Mouse (Mus musculus) testis, adult 2 months (tissue): ENCODE results near the gene Gngt1. TPM values are rescaled to one million over a fixed set of nuclear protein-coding genes. Genes with fewer than 3 reads are reported as not detected.

Experiments
- H3K27ac ChIP-seq: fragments of 200-500 bp; 2 replicates; pipeline ENCODE4 v1.5.1; 2012; ENCODE audit warnings: low read depth, low read length; ENCODE audit not compliant: control insufficient read depth, insufficient read depth
- H3K27me3 ChIP-seq: fragments of 200-500 bp; 2 replicates; pipeline ENCODE4 v1.6.1; 2012; ENCODE audit warnings: mild to moderate bottlenecking, low read length, moderate library complexity; ENCODE audit not compliant: control insufficient read depth, insufficient read depth
- H3K36me3 ChIP-seq: fragments of 200-500 bp; 2 replicates; pipeline ENCODE4 v1.6.1; 2012; ENCODE audit warnings: mild to moderate bottlenecking, low read length; ENCODE audit not compliant: control insufficient read depth, insufficient read depth
- H3K4me1 ChIP-seq: fragments of 200-500 bp; 2 replicates; pipeline ENCODE4 v1.6.1; 2012; ENCODE audit warnings: low read length; ENCODE audit not compliant: control insufficient read depth, insufficient read depth
- H3K4me3 ChIP-seq: fragments of 200-500 bp; 2 replicates; pipeline ENCODE4 v1.5.1; 2012; ENCODE audit warnings: low read depth, mild to moderate bottlenecking, low read length, moderate library complexity, mixed read lengths; ENCODE audit not compliant: control insufficient read depth
- CTCF ChIP-seq: fragments of 200-500 bp; IDR thresholded peaks from 2 replicates; pipeline ENCODE4 v1.5.1; 2012; ENCODE audit warnings: low read depth, mild to moderate bottlenecking, inconsistent platforms, low read length, moderate library complexity; ENCODE audit not compliant: control insufficient read depth, insufficient read depth, insufficient replicate concordance
- POLR2A ChIP-seq: fragments of 200-500 bp; IDR thresholded peaks from 2 replicates; pipeline ENCODE4 v1.6.1; 2012; ENCODE audit warnings: low read depth, mild to moderate bottlenecking, inconsistent platforms, low read length, moderate library complexity; ENCODE audit not compliant: control insufficient read depth
- polyA plus RNA-seq: library from polyadenylated mRNA; depleted of rRNA; stranded (reverse); fragments of >200 nt; gene quantifications from 2 replicates; pipeline ENCODE4 v1.2.3, GENCODE M21; 2012

Gene Gngt1
- polyA plus RNA-seq, 1 experiment, result not detected

DNA sequence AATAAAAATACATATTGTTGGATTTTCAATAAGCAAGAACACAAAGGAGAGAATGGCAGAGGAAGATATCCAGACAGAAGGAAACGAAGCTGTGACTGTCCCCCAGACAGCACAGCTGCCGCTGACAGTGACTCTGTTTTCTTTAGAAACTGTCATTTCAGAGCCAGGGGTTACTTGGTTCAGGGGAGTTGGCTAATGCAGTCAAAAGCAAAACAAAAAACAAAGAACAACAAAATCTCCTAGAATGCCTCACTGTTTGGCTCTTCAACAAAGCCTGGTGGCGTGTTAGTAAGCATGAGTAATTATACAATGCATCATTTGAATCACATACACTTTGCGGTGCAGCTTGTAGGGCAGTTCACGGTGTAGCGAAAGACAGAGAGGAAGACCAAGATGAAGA is 5.7 kb downstream of the Gngt1 start:
- Histone ChIP-seq H3K4me1 (no peaks in the 10 kb centered on the region; the same call in 1 of the 2 replicates), H3K27me3 (no peaks in the 10 kb centered on the region), H3K36me3 (no peaks in the 10 kb centered on the region), H3K27ac (no peak overlapping the region), H3K4me3 (no peak overlapping the region)
- no peak for TF ChIP-seq CTCF
- no peak for TF ChIP-seq POLR2A

DNA sequence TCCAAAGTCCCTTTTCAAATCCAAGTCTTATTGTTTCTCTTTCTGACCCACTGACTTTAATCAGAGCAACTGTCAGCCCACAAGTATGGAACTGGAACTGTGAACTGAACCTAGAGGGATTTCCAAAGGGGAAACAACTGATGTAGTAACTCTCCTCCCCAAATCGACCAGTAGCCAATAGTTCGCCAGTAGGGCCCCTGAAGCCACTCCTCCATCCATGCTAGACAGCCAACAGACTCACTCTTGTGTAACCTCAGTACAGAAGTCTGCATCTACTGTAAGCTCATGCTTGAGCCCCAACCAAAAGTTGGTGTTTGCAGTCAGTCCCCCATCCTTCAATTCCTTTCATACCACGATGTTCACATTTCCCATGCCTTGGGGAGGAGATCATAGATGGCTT is 7.1 kb downstream of the Gngt1 start:
- Histone ChIP-seq H3K27me3 (no peaks in the 10 kb centered on the region), H3K4me3 (no peak overlapping the region), H3K36me3 (no peaks in the 10 kb centered on the region), H3K4me1 (no peaks in the 10 kb centered on the region; the same call in 1 of the 2 replicates), H3K27ac (no peak overlapping the region)
- TF ChIP-seq CTCF (no peak), POLR2A (no peak)

DNA sequence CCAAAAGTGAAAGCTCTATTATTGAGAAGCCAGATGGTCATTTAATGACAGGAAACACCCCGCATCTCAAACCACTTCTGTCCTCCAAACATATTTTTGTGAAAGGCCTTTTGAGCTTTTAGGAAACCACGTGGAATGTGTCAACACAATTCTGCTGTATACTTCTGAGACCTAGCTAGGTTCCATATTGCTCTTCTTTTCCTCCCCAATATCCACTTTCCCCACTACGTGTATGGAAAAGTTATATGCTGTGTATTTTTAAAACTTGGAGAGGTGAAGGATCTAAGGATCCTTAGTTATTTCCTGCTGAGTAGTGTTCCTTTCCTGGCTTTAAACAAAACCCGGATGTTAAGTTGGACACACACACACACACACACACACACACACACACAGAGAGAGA is 9.9 kb downstream of the Gngt1 start:
- H3K4me1 ChIP-seq, result no peaks in the 10 kb centered on the region; the same call in 1 of the 2 replicates
- TF ChIP-seq CTCF, result no peak
- no peak for TF ChIP-seq POLR2A
- H3K4me3 ChIP-seq, result no peak overlapping the region; the same call in 1 of the 2 replicates
- H3K27ac ChIP-seq, result no peak overlapping the region
- H3K27me3 ChIP-seq, result no peaks in the 10 kb centered on the region
- H3K36me3 ChIP-seq, result no peaks in the 10 kb centered on the region

DNA sequence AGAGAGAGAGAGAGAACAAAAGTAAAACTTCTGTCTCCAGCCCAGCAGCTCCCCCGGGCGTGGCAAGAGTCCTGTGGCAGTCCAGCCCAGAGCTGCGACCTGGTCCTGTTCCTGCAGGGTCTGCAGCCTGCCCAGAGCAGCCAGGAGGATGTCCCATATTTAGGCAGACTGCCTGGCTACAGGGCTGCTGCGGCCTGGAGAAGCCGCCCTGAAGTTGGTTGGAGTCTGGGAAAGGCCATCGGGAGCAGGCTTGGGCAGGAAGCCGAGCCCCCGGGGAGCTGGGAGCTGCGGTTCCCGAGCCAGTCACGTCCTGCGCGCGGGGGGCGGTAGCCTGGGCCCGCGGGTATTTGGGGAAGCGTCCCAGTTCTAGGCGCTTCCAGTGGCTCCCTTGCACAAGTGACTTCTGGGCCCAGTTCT is 10.3 kb downstream of the Gngt1 start, which contains the start of gene Gng11:
Gene Gng11 (plus strand): TSS at position 15 of the 417 bp plus-strand sequence.
- no peak within 1 kb of the TSS; the same call in 1 of the 2 replicates for H3K27ac ChIP-seq
- H3K27me3 ChIP-seq, result no peaks in the 10 kb centered on the region
- H3K4me3 ChIP-seq, result peak within 1 kb of the TSS; percentile 56
- TF ChIP-seq POLR2A (no peak), CTCF (no peak)
- no peaks in the 10 kb centered on the region; the same call in 1 of the 2 replicates for H3K4me1 ChIP-seq
- H3K36me3 ChIP-seq, result no peaks in the 10 kb centered on the region

- no peak for TF ChIP-seq CTCF
- no peak for TF ChIP-seq POLR2A
- Histone ChIP-seq H3K4me1 (no peaks in the 10 kb centered on the region; the same call in 1 of the 2 replicates), H3K4me3 (no peak overlapping the region), H3K36me3 (no peaks in the 10 kb centered on the region), H3K27me3 (no peaks in the 10 kb centered on the region), H3K27ac (no peak overlapping the region)
Observed at GRCm38 (mm10) chr6:4004808-4005207, 11.2 kb downstream of the Gngt1 start.

- Histone ChIP-seq H3K27me3 (no peaks in the 10 kb centered on the region), H3K27ac (no peak overlapping the region), H3K4me1 (no peaks in the 10 kb centered on the region; the same call in 1 of the 2 replicates), H3K36me3 (no peaks in the 10 kb centered on the region), H3K4me3 (no peak overlapping the region)
- no peak for TF ChIP-seq CTCF
- no peak for TF ChIP-seq POLR2A
Observed at GRCm38 (mm10) chr6:4008501-4009040, 15.0 kb downstream of the Gngt1 start.

DNA sequence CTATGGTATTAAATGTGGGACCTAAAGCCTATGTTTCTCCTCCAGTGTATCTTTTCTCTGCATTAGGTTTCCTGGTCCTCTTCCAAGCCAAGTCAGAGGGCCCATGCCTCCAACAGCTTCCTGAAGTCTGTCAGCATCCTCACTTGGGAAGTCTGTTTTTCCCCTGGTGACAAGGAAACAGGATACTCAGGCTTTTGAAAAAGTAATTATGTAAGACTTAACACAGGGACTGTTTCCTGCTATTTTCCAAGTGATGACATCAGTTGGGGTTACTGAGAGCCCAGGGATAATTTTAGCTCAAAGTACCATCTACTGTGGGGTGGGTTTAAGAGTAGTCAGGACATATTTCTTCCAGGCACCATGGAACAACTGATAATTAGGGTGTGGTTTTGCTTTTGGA is 16.0 kb downstream of the Gngt1 start:
- H3K27ac ChIP-seq, result no peak overlapping the region
- TF ChIP-seq CTCF (no peak), POLR2A (no peak)
- H3K27me3 ChIP-seq, result no peaks in the 10 kb centered on the region
- H3K4me1 ChIP-seq, result no peaks in the 10 kb centered on the region
- no peak overlapping the region for H3K4me3 ChIP-seq
- no peaks in the 10 kb centered on the region for H3K36me3 ChIP-seq

- Histone ChIP-seq H3K4me3 (no peak overlapping the region), H3K27me3 (no peaks in the 10 kb centered on the region), H3K27ac (no peak overlapping the region), H3K4me1 (no peaks in the 10 kb centered on the region), H3K36me3 (no peaks in the 10 kb centered on the region)
- no peak for TF ChIP-seq CTCF
- no peak for TF ChIP-seq POLR2A
Observed at GRCm38 (mm10) chr6:4022645-4023044, 29.1 kb downstream of the Gngt1 start.
